Mouse (Mus musculus): Measurements from ENCODE around the gene Nr5a1. TPM values are rescaled to one million over a fixed set of nuclear protein-coding genes. Genes with fewer than 3 reads are reported as not detected.

Gene Nr5a1
- polyA plus RNA-seq, 1 experiment from 2014 or later = 0.05 TPM

DNA sequence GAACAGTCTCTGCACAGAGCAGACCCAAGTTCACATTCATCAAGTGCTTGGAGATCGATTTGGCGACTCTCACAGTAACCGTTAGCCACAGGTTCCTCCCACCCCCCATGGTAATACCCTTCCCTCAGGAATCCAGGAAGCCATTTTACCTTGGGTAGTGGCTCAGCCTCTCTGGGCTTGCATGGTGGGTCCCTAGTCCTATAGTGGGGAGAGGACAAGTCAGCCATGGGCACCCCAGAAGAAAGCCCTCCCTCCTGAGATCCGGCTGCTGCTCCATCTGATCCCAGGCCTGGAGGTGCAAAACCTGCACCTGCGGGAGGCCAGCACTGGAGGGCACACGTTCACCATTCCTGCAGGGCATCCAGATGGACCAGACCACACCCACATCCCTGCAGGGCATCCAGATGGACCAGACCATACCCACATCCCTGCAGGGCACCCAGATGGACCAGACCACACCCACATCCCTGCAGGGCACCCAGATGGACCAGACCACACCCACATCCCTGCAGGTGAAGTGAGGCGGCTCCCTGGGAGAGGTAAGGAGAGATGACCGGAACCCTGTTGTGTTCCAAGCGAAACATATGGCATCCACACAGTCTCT lies 38.9 kb downstream of the Nr5a1 start:
- no peak overlapping the region for H3K9ac ChIP-seq
- no peak for ATAC-seq (ENCODE audit: insufficient number of reproducible peaks, low FRiP score, low TSS enrichment, low read depth)
- no peak overlapping the region for H3K4me3 ChIP-seq (replicated peaks)
- no peaks in the 10 kb centered on the region; the same call in 1 of the 2 replicates for H3K27me3 ChIP-seq
- no peaks in the 10 kb centered on the region for H3K4me1 ChIP-seq
- no peak overlapping the region for H3K4me2 ChIP-seq (replicated peaks)
- WGBS = 62% methylated on average over 9 of the region's 9 CpGs
- H3K36me3 ChIP-seq = no peaks in the 10 kb centered on the region
- no peaks in the 10 kb centered on the region for H3K9me3 ChIP-seq (replicated peaks)
- H3K27ac ChIP-seq (replicated peaks) = no peak overlapping the region

DNA sequence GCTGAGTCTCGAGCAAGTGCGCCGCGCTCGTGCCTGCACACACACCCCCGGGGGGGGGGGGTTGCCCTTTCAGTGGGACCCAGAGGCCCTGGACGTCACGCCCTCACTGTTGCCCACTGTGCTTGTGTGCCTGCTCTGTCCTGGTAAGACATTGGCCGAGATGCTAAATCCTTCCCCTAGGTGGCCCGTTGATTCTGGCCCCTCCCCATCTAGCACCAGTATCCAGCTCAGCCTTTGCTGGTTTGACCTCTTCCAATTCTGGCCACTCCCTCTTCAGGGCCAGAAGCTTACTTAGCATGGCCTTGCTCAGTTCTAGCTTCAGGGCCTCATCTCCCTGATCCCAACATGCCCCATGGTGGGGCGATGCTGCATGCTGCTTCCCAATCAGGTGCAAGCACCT lies 41.8 kb downstream of the Nr5a1 start:
- no peak overlapping the region for H3K4me2 ChIP-seq (replicated peaks)
- H3K4me1 ChIP-seq = 0 out of 2 replicates have a peak, but pooled peaks cover 7% of the 10 kb centered on the region
- no peaks in the 10 kb centered on the region for H3K9me3 ChIP-seq (replicated peaks)
- no peak overlapping the region for H3K9ac ChIP-seq
- no peak overlapping the region for H3K27ac ChIP-seq (replicated peaks)
- H3K27me3 ChIP-seq = no peaks in the 10 kb centered on the region; the same call in 1 of the 2 replicates
- H3K4me3 ChIP-seq (replicated peaks) = no peak overlapping the region
- ATAC-seq (ENCODE audit: insufficient number of reproducible peaks, low FRiP score, low TSS enrichment, low read depth) = no peak
- no peaks in the 10 kb centered on the region for H3K36me3 ChIP-seq
- WGBS = 58% methylated on average over 11 of the region's 11 CpGs

DNA sequence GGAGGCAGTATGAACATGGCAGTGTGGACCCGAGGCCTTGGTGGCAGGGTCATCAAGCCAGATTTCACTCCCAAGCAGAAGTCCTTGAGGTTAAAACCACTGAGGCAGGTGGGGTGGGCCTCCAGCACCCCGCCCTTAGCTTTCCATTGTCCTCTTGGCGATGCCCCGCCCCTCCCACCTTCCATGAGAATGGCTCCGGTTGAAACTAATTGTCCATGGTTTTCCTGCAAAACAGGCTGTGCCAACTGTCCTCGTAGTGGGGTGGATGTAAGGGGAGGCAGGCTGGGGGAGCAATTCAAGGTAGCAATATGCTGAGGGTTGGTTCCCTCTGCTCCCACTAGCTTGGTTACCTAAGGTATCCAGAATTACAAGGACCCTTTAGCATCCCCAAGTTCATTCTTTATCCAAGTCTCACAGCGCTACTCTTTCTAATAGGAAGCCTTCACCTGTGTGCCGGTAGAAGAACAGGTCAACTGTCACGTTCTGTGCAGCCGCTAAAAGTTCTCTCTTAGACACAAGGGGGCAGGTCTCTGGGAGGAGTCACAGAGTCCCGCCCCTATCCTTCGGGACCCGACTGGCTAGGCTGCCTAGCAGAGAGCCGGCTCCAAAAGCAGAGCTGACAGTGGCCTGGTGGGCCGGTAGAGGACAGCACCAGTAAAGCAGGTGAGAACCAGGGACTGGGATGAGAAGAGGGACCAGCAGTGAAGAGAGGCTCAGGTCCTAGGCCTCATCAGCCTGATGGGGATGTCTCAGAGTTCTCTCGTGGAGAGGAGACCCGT lies 45.4 kb downstream of the Nr5a1 start:
- H3K4me1 ChIP-seq = 0 out of 2 replicates have a peak, but pooled peaks cover 7% of the 10 kb centered on the region
- peak; percentile 64; the same call in 1 of the 2 replicates for ATAC-seq (ENCODE audit: insufficient number of reproducible peaks, low FRiP score, low TSS enrichment, low read depth)
- H3K36me3 ChIP-seq = no peaks in the 10 kb centered on the region
- peak overlapping the region; percentile 37 for H3K4me2 ChIP-seq (replicated peaks)
- H3K9ac ChIP-seq = no peak overlapping the region
- H3K4me3 ChIP-seq (replicated peaks) = 0 out of 2 replicates have a peak overlapping the region, but pooled peaks have one; percentile 0
- 12% methylated on average over 17 of the region's 17 CpGs for WGBS
- H3K9me3 ChIP-seq (replicated peaks) = no peaks in the 10 kb centered on the region
- no peaks in the 10 kb centered on the region; the same call in 1 of the 2 replicates for H3K27me3 ChIP-seq
- H3K27ac ChIP-seq (replicated peaks) = no peak overlapping the region

DNA sequence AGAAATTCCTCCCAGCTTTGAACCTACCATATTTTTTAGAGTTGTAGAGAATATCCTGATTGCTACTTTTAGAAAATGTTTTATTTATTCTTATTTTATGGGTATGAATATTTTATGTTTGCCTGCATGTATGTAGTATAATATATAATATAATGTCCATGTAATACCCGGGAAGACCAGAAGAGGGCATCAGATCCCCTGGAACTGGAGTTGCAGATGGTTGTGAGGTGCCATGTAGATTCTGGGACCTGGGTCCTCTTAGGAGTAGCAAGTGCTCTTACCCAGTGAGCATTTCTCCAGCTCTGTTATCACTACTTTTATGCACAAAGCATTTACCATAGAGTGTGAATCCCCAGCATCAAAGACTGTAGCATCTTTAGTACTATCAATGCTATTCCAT lies 52.9 kb downstream of the Nr5a1 start:
- no peaks in the 10 kb centered on the region for H3K9me3 ChIP-seq (replicated peaks)
- H3K4me2 ChIP-seq (replicated peaks) = no peak overlapping the region
- ATAC-seq (ENCODE audit: insufficient number of reproducible peaks, low FRiP score, low TSS enrichment, low read depth) = no peak
- H3K4me3 ChIP-seq (replicated peaks) = no peak overlapping the region
- H3K36me3 ChIP-seq = no peaks in the 10 kb centered on the region
- no peaks in the 10 kb centered on the region for H3K4me1 ChIP-seq
- no peak overlapping the region for H3K27ac ChIP-seq (replicated peaks)
- 0 out of 2 replicates have a peak, but pooled peaks cover 7% of the 10 kb centered on the region for H3K27me3 ChIP-seq
- 3% methylated on average over 1 of the region's 1 CpGs for WGBS
- no peak overlapping the region for H3K9ac ChIP-seq

DNA sequence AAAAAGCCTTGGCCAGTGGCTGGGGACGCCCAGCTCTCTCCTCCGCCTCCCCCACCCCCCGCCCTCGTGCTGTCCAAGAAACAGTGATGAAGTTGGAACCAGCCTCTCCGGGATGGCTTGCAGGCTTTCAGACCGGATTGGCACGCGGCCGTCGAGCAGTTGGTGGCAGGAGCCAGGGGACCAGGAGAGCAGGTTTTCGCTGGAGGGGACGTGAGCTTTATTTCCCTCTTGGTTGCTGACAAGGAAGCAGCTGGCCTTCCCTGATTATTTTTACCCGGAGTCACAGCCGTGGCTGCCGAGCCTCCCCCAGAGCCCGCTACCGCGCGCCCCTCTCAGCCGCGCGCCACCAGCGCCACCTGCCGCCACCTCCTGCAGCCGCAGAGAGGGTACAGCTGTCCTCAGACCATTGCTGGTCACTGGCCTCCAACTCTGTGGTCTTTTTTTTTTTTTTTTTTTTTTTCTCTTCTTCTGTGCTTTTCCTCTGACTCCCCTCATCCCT lies 56.0 kb downstream of the Nr5a1 start:
- H3K9me3 ChIP-seq (replicated peaks) = no peaks in the 10 kb centered on the region
- H3K27me3 ChIP-seq = 0 out of 2 replicates have a peak, but pooled peaks cover 7% of the 10 kb centered on the region
- H3K36me3 ChIP-seq = no peaks in the 10 kb centered on the region
- peak overlapping the region; percentile 33 for H3K9ac ChIP-seq
- peak overlapping the region; percentile 44 for H3K4me3 ChIP-seq (replicated peaks)
- H3K4me1 ChIP-seq = no peaks in the 10 kb centered on the region
- H3K4me2 ChIP-seq (replicated peaks) = peak overlapping the region; percentile 70
- under 1% methylated on average over 25 of the region's 25 CpGs for WGBS
- ATAC-seq (ENCODE audit: insufficient number of reproducible peaks, low FRiP score, low TSS enrichment, low read depth) = peak; percentile 90
- no peak overlapping the region for H3K27ac ChIP-seq (replicated peaks)

DNA sequence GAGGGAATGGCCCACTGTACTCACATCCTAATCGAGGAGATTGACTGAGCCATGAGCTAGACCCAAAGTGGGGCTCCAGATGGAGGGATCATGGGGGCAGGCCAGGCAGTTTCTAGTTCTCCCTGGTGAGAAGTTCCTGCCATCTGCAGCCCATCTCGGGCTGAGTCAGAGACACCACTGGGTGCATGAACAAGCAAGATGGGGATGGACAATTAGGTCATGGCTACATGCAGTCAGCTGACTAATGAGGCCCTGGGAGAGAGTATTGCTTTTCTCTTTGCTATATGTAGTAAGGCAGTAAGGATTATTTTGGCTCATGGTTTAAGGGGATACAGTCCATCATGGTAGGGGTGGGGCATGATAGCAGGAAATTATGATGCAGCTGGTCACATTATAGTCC lies 60.6 kb downstream of the Nr5a1 start:
- peaks cover 13% of the 10 kb centered on the region; the same call in 1 of the 2 replicates for H3K4me1 ChIP-seq
- no peak overlapping the region for H3K4me2 ChIP-seq (replicated peaks)
- no peak for ATAC-seq (ENCODE audit: insufficient number of reproducible peaks, low FRiP score, low TSS enrichment, low read depth)
- H3K27ac ChIP-seq (replicated peaks) = no peak overlapping the region
- no peak overlapping the region for H3K9ac ChIP-seq
- H3K9me3 ChIP-seq (replicated peaks) = no peaks in the 10 kb centered on the region
- 78% methylated on average over 2 of the region's 2 CpGs for WGBS
- H3K4me3 ChIP-seq (replicated peaks) = no peak overlapping the region
- 0 out of 2 replicates have a peak, but pooled peaks cover 7% of the 10 kb centered on the region for H3K27me3 ChIP-seq
- no peaks in the 10 kb centered on the region for H3K36me3 ChIP-seq

DNA sequence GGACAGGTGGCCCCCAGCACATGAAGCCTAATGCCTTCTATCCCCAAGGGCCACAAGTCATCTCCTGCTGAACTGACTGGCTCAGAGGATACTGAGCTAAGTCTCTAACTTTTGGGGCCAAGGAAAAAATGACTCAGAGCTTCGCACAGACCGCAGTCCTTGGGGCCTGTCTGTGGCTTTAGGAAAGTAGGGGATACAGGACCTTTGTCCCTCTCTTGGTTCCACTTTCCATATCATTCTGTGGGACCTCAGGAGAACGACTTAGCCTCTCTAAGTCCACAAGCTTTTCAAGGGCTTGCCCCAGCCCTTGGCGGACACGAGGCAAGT lies 61.1 kb downstream of the Nr5a1 start:
- 90% methylated on average over 5 of the region's 5 CpGs for WGBS

DNA sequence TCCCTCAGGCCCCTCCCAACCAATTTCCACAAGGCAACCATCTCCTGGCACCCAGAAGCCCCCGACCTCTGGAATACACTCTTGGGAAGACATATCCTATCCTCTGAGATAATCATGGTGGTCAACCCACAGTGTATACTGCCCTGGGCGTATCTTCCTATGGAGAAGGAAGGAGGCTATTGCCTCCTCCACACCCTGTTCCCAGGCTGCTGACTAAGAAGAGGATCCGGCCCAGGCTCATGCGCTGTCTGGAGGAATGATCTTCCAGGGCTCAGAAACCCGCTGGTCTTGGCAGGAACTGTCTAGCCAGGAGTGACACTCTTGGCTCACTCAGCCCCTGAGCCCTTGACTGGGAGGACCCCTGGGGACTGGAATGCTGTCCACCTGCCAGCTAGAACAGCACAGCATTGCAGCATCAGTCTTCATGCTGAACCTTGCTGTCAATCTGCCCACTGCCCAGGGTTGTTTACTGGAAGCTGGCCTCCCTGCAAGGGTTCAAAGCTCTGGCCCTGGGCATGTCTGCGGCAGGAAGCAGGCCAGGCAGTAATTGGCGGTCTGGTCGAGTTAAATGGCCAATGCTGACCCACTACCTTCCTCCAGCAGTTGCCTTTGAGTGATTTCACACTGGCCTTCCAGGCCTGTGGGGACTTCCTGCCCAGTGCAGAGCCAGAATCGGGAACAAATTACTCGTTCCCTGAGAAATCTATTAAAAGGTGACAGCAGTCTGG lies 61.6 kb downstream of the Nr5a1 start:
- H3K27ac ChIP-seq (replicated peaks) = no peak overlapping the region
- no peak overlapping the region for H3K4me2 ChIP-seq (replicated peaks)
- no peak overlapping the region for H3K4me3 ChIP-seq (replicated peaks)

More for the DNA sequence above, 61.1 kb downstream of the Nr5a1 start:
- H3K4me2 ChIP-seq (replicated peaks) = no peak overlapping the region
- no peaks in the 10 kb centered on the region for H3K9me3 ChIP-seq (replicated peaks)
- 0 out of 2 replicates have a peak, but pooled peaks cover 7% of the 10 kb centered on the region for H3K27me3 ChIP-seq
- H3K4me1 ChIP-seq = peaks cover 13% of the 10 kb centered on the region; the same call in 1 of the 2 replicates
- no peak overlapping the region for H3K9ac ChIP-seq
- ATAC-seq (ENCODE audit: insufficient number of reproducible peaks, low FRiP score, low TSS enrichment, low read depth) = no peak
- no peaks in the 10 kb centered on the region for H3K36me3 ChIP-seq
- H3K27ac ChIP-seq (replicated peaks) = no peak overlapping the region
- no peak overlapping the region for H3K4me3 ChIP-seq (replicated peaks)

DNA sequence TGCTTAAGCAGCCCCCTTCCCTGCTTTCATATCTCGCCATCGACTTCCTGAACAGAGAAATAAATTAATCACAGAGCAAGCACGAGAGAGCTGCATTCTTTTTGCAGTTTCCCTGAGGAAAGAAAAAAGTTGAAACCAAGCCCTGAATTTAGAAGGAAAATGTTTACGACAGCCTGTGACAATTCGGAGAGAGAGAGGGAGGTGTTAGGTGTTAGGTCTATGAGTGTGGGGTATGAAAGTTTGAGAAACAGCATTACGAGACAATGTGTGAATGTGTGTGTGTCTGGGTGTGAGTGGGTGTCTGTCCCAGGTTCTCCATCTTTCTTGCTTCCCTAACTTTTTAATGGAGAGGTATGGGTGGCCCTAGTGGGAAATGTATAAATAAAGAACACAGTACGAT lies 62.2 kb downstream of the Nr5a1 start:
- no peak overlapping the region for H3K4me2 ChIP-seq (replicated peaks)
- H3K4me1 ChIP-seq = peaks cover 13% of the 10 kb centered on the region; the same call in 1 of the 2 replicates
- H3K27ac ChIP-seq (replicated peaks) = no peak overlapping the region
- H3K27me3 ChIP-seq = 0 out of 2 replicates have a peak, but pooled peaks cover 7% of the 10 kb centered on the region
- no peak overlapping the region for H3K9ac ChIP-seq
- no peak overlapping the region for H3K4me3 ChIP-seq (replicated peaks)
- no peak for ATAC-seq (ENCODE audit: insufficient number of reproducible peaks, low FRiP score, low TSS enrichment, low read depth)
- no peaks in the 10 kb centered on the region for H3K9me3 ChIP-seq (replicated peaks)
- WGBS = 38% methylated on average over 7 of the region's 7 CpGs
- no peaks in the 10 kb centered on the region for H3K36me3 ChIP-seq

More for the DNA sequence above, 61.6 kb downstream of the Nr5a1 start:
- Histone ChIP-seq H3K9ac (no peak overlapping the region), H3K9me3 (replicated peaks) (no peaks in the 10 kb centered on the region), H3K4me1 (peaks cover 13% of the 10 kb centered on the region; the same call in 1 of the 2 replicates), H3K27me3 (0 out of 2 replicates have a peak, but pooled peaks cover 7% of the 10 kb centered on the region), H3K36me3 (no peaks in the 10 kb centered on the region)
- WGBS = 62% methylated on average over 10 of the region's 10 CpGs
- ATAC-seq (ENCODE audit: insufficient number of reproducible peaks, low FRiP score, low TSS enrichment, low read depth) = no peak

DNA sequence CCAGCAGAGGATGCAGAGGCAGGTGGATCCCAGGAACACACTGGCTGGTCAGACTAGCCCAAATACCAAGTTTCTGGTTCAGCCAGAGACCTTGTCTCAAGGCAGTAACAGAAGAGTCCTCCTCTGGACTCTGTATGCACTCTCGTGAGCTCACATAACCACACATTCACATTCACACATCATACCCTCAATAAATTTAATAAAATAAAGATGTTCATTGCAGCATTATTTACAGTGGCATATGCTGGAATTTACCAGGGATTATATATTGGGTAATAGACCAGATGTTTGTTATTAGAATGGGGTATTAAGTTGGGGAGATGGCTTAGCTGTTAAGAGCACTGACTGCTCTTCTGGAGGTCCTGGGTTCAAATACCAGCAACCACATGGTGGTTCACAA lies 64.0 kb downstream of the Nr5a1 start:
- no peak overlapping the region for H3K4me2 ChIP-seq (replicated peaks)
- no peak overlapping the region for H3K9ac ChIP-seq
- peaks cover 13% of the 10 kb centered on the region; the same call in 1 of the 2 replicates for H3K4me1 ChIP-seq
- ATAC-seq (ENCODE audit: insufficient number of reproducible peaks, low FRiP score, low TSS enrichment, low read depth) = no peak
- no peak overlapping the region for H3K27ac ChIP-seq (replicated peaks)
- no peak overlapping the region for H3K4me3 ChIP-seq (replicated peaks)
- 37% methylated on average over 1 of the region's 1 CpGs for WGBS
- H3K27me3 ChIP-seq = no peaks in the 10 kb centered on the region
- no peaks in the 10 kb centered on the region for H3K9me3 ChIP-seq (replicated peaks)
- H3K36me3 ChIP-seq = no peaks in the 10 kb centered on the region

DNA sequence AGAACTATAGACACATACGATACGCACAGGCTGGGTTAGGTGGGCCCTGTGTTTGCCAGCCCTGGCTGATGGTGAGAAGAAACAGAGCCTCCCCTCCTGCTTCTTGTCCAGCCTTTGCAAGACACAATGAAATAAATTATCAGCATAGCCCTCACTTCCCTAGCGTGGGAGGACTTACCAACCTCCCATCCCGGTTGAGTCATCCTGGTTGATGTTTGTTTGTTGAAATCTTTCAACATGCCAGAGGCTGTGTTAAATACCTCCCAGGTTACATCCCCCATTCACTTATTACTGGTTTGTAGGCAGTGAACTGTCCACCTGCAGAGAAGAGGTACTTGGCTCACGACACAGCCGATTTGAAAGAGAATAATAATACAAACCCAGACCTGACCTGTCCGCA lies 66.7 kb downstream of the Nr5a1 start:
- Histone ChIP-seq H3K4me2 (replicated peaks) (no peak overlapping the region), H3K9me3 (replicated peaks) (no peaks in the 10 kb centered on the region), H3K9ac (no peak overlapping the region), H3K36me3 (no peaks in the 10 kb centered on the region), H3K27me3 (no peaks in the 10 kb centered on the region), H3K4me3 (replicated peaks) (no peak overlapping the region), H3K27ac (replicated peaks) (no peak overlapping the region), H3K4me1 (peaks cover 21% of the 10 kb centered on the region; the same call in 1 of the 2 replicates)
- 78% methylated on average over 7 of the region's 7 CpGs for WGBS
- ATAC-seq (ENCODE audit: insufficient number of reproducible peaks, low FRiP score, low TSS enrichment, low read depth) = no peak
